Mouse (Mus musculus): Measurements from ENCODE around the gene A4gnt. TPM values are rescaled to one million over a fixed set of nuclear protein-coding genes. Genes with fewer than 3 reads are reported as not detected.

A4gnt gene
- polyA plus RNA-seq, 1 experiment from 2014 or later = not detected

DNA sequence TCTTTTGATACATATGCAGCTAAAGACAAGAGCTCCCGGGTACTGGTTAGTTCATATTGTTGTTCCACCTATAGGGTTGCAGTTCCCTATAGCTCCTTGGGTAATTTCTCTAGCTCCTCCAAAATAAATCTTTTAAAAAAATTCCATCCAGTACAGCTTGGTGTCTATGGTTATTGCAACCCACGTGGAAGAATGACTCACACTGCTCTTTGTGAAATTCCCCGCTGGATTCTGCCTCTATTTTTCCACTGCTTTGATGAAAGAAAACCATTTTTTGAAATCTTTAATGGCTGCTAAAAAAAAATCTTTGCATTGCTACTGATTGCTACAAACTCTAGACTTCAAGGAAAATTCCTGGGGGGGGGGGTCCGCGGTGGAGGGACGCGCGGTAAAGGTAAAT lies 7.4 kb downstream of the A4gnt start:
- Histone ChIP-seq H3K4me2 (no peak overlapping the region), H3K4me3 (no peak overlapping the region), H3K36me3 (no peaks in the 10 kb centered on the region), H3K9ac (no peak overlapping the region), H3K27me3 (no peaks in the 10 kb centered on the region), H3K27ac (no peak overlapping the region), H3K4me1 (no peaks in the 10 kb centered on the region), H3K9me3 (no peaks in the 10 kb centered on the region)
- ATAC-seq (ENCODE audit: insufficient number of reproducible peaks, insufficient read depth, low FRiP score, low TSS enrichment, low read depth) = no peak
- WGBS = 92% methylated on average over 8 of the region's 8 CpGs

DNA sequence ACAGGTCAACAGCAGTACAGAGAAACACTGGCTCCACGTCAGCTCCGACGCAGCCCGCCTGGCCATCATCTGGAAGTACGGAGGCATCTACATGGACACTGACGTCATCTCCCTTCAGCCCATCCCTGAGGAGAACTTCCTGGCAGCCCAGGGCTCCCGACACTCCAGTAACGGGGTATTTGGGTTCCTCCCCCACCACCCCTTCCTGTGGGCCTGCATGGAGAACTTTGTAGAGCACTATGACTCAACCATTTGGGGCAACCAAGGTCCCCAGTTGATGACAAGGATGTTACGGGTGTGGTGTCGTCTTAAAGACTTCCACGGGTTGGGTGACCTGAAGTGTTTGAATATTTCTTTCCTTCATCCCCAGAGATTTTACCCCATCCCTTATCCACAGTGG lies 7.9 kb downstream of the A4gnt start:
- Histone ChIP-seq H3K4me3 (no peak overlapping the region), H3K36me3 (no peaks in the 10 kb centered on the region), H3K27ac (no peak overlapping the region), H3K27me3 (no peaks in the 10 kb centered on the region), H3K4me1 (no peaks in the 10 kb centered on the region), H3K9ac (no peak overlapping the region), H3K9me3 (no peaks in the 10 kb centered on the region), H3K4me2 (no peak overlapping the region)
- no peak for ATAC-seq (ENCODE audit: insufficient number of reproducible peaks, insufficient read depth, low FRiP score, low TSS enrichment, low read depth)
- 86% methylated on average over 11 of the region's 11 CpGs for WGBS

GRCm38 (mm10) chr9:99622034-99622433 lies 9.7 kb downstream of the A4gnt start:
- H3K4me2 ChIP-seq = no peak overlapping the region
- no peak for ATAC-seq (ENCODE audit: insufficient number of reproducible peaks, insufficient read depth, low FRiP score, low TSS enrichment, low read depth)
- no peaks in the 10 kb centered on the region for H3K4me1 ChIP-seq
- no peak overlapping the region for H3K9ac ChIP-seq
- H3K27me3 ChIP-seq = no peaks in the 10 kb centered on the region
- no peak overlapping the region for H3K4me3 ChIP-seq
- H3K9me3 ChIP-seq = no peaks in the 10 kb centered on the region
- no peak overlapping the region for H3K27ac ChIP-seq
- H3K36me3 ChIP-seq = no peaks in the 10 kb centered on the region
- WGBS = 74% methylated on average over 1 of the region's 1 CpGs

GRCm38 (mm10) chr9:99622966-99623365 lies 10.7 kb downstream of the A4gnt start:
- 47% methylated on average over 2 of the region's 2 CpGs for WGBS
- Histone ChIP-seq H3K4me2 (no peak overlapping the region), H3K4me1 (no peaks in the 10 kb centered on the region), H3K9me3 (no peaks in the 10 kb centered on the region), H3K9ac (no peak overlapping the region), H3K36me3 (no peaks in the 10 kb centered on the region), H3K4me3 (no peak overlapping the region), H3K27me3 (no peaks in the 10 kb centered on the region), H3K27ac (no peak overlapping the region)
- no peak for ATAC-seq (ENCODE audit: insufficient number of reproducible peaks, insufficient read depth, low FRiP score, low TSS enrichment, low read depth)

GRCm38 (mm10) chr9:99624117-99624516 lies 11.8 kb downstream of the A4gnt start:
- H3K27ac ChIP-seq = no peak overlapping the region
- no peaks in the 10 kb centered on the region for H3K9me3 ChIP-seq
- no peak for ATAC-seq (ENCODE audit: insufficient number of reproducible peaks, insufficient read depth, low FRiP score, low TSS enrichment, low read depth)
- no peak overlapping the region for H3K9ac ChIP-seq
- no peak overlapping the region for H3K4me2 ChIP-seq
- peaks cover 8% of the 10 kb centered on the region for H3K4me1 ChIP-seq
- no peaks in the 10 kb centered on the region for H3K36me3 ChIP-seq
- 78% methylated on average over 6 of the region's 6 CpGs for WGBS
- H3K27me3 ChIP-seq = no peaks in the 10 kb centered on the region
- no peak overlapping the region for H3K4me3 ChIP-seq

GRCm38 (mm10) chr9:99628581-99628980 lies 16.3 kb downstream of the A4gnt start:
- WGBS = 55% methylated on average over 4 of the region's 4 CpGs
- Histone ChIP-seq H3K4me2 (peak overlapping the region; percentile 84; the same call in 1 of the 2 replicates), H3K4me3 (no peak overlapping the region), H3K27me3 (no peaks in the 10 kb centered on the region), H3K36me3 (peaks cover 13% of the 10 kb centered on the region; the same call in 1 of the 2 replicates), H3K9ac (peak overlapping the region; percentile 84; the same call in 1 of the 2 replicates), H3K4me1 (peaks cover 34% of the 10 kb centered on the region), H3K27ac (peak overlapping the region; percentile 98; the same call in 1 of the 2 replicates), H3K9me3 (no peaks in the 10 kb centered on the region)
- ATAC-seq (ENCODE audit: insufficient number of reproducible peaks, insufficient read depth, low FRiP score, low TSS enrichment, low read depth) = no peak

DNA sequence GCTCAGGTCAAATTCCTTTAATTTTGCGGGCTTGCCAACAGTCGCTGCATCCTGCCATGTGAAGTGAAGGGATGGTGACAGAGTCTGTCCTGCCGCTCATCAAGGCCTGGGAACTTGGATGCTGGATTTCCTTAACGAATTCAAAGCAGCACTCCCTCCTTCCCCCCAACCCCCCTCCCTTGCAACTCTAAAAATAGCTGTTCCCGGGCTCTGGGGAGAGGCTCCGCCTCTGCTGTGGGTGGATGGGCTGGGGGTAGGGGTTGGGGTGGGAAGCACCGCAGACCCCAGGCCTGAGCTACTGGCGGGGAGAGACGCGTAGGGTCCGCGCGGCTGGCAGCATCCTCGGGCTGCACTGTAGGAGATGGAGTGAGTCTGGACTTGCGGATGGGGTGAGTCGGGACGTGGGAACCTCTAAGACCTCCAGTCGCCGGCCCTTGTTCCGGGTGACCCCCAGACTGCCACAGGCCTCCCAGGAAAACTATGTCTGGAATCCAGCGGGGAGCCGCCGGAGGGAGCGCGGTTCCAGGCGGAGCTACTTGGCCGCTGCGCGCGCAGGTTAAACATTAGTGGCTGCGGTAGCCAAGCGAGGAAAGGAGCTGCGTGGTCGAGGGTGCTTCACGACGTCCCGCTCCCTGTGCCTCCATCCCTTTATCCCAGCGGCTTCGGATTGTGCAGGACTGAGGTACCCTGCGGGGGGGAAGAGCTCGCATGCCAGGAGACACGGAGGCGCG lies 17.1 kb downstream of the A4gnt start, which contains the start of gene Dzip1l:
Gene Dzip1l (plus strand): TSS at position 216 of the 731 bp plus-strand sequence.
- under 1% methylated on average over 44 of the region's 44 CpGs for WGBS
- peak within 1 kb of the TSS; percentile 84 for H3K9ac ChIP-seq
- peak; percentile 87 for ATAC-seq (ENCODE audit: insufficient number of reproducible peaks, insufficient read depth, low FRiP score, low TSS enrichment, low read depth)
- H3K4me3 ChIP-seq = peak within 1 kb of the TSS; percentile 67
- peaks cover 22% of the 10 kb centered on the region for H3K36me3 ChIP-seq
- H3K27ac ChIP-seq = peak within 1 kb of the TSS; percentile 98
- H3K27me3 ChIP-seq = no peaks in the 10 kb centered on the region
- no peaks in the 10 kb centered on the region for H3K9me3 ChIP-seq
- H3K4me1 ChIP-seq = peaks cover 34% of the 10 kb centered on the region
- H3K4me2 ChIP-seq = peak within 1 kb of the TSS; percentile 84

GRCm38 (mm10) chr9:99630071-99630470 lies 17.8 kb downstream of the A4gnt start:
- Histone ChIP-seq H3K36me3 (peaks cover 28% of the 10 kb centered on the region), H3K27ac (peak overlapping the region; percentile 98), H3K9ac (peak overlapping the region; percentile 84), H3K27me3 (no peaks in the 10 kb centered on the region), H3K4me3 (peak overlapping the region; percentile 67), H3K9me3 (no peaks in the 10 kb centered on the region), H3K4me1 (peaks cover 34% of the 10 kb centered on the region), H3K4me2 (peak overlapping the region; percentile 84)
- WGBS = under 1% methylated on average over 11 of the region's 11 CpGs
- no peak for ATAC-seq (ENCODE audit: insufficient number of reproducible peaks, insufficient read depth, low FRiP score, low TSS enrichment, low read depth)

DNA sequence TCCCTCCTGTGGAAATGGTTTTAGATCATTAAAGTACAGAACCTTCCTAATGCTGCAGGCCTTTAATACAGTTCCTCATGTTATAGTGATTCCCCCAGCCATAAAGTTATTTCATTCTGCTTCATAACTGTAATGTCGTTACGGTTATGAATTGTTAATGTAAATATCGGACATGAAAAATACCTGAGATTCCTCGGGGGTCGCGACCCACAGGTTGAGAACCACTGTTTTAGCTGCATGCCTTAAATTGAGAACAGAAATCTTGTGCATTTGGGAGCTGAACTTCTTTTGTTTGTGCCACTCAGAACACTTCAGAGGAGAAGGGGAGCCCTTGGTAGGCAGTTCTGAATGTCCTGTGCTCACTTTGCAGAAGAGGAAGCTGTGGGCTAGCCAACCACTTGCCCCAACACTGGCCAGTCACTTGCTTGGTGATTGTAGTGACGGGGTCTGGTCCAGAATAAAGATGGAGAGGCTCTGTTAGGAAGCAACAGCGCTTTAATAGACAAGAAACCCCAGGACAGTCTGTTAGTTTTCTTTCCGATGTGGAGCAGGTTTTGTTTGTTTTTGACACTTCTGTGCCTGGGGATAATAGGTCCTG lies 18.3 kb downstream of the A4gnt start:
- H3K9ac ChIP-seq = peak overlapping the region; percentile 84
- WGBS = 39% methylated on average over 9 of the region's 9 CpGs
- peak overlapping the region; percentile 84 for H3K4me2 ChIP-seq
- peaks cover 33% of the 10 kb centered on the region for H3K36me3 ChIP-seq
- peaks cover 34% of the 10 kb centered on the region for H3K4me1 ChIP-seq
- peak overlapping the region; percentile 98 for H3K27ac ChIP-seq
- H3K4me3 ChIP-seq = peak overlapping the region; percentile 67
- no peak for ATAC-seq (ENCODE audit: insufficient number of reproducible peaks, insufficient read depth, low FRiP score, low TSS enrichment, low read depth)
- H3K9me3 ChIP-seq = no peaks in the 10 kb centered on the region
- no peaks in the 10 kb centered on the region for H3K27me3 ChIP-seq

DNA sequence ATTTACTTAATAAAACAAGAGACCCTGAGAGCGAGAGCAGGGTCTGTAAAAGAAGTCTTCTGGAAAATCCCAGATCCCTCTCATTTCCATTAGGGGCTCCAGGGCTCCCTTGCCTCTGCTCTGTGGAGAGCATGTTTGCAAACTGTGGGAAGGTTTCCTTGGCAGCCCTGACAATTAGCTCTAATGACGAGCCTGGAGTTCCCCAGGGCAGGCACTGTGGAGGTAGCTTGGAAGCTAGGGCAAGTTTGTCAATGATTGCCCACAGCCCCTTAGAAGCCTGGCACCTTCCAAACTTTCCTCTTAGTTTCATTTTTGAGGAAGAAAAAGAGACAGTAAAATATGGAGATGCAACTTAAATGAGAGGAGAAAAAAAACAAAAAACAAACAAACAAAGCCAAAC lies 19.5 kb downstream of the A4gnt start:
- H3K4me2 ChIP-seq = peak overlapping the region; percentile 84

DNA sequence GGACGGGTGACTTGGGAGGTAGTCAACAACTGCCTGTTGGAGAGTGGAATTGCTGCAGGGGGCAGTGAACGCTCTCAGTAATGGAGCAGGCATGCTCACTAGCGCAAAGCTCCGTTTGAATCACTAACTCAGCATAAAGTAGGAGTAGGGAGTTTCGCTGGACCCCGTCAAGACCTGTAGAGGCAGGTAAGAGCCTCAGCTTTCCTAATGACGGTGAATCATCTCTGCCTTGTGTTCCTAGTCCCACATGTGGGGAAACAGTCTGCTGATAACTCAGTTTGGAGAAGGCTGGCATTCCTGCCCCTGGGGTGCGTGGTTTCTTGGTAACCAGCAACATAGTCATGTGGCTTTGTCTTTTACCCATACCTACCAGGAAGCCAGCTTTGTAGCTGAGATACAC lies 20.0 kb downstream of the A4gnt start:
- H3K9me3 ChIP-seq = no peaks in the 10 kb centered on the region
- H3K4me3 ChIP-seq = 0 out of 2 replicates have a peak overlapping the region, but pooled peaks have one; percentile 12
- no peak for ATAC-seq (ENCODE audit: insufficient number of reproducible peaks, insufficient read depth, low FRiP score, low TSS enrichment, low read depth)
- peaks cover 34% of the 10 kb centered on the region for H3K4me1 ChIP-seq
- peak overlapping the region; percentile 84 for H3K4me2 ChIP-seq
- peaks cover 50% of the 10 kb centered on the region for H3K36me3 ChIP-seq
- no peaks in the 10 kb centered on the region for H3K27me3 ChIP-seq
- peak overlapping the region; percentile 23; the same call in 1 of the 2 replicates for H3K27ac ChIP-seq
- peak overlapping the region; percentile 2; the same call in 1 of the 2 replicates for H3K9ac ChIP-seq
- WGBS = 42% methylated on average over 8 of the region's 8 CpGs

More for the DNA sequence above, 19.5 kb downstream of the A4gnt start:
- H3K27ac ChIP-seq = peak overlapping the region; percentile 39; the same call in 1 of the 2 replicates
- H3K36me3 ChIP-seq = peaks cover 45% of the 10 kb centered on the region
- peaks cover 34% of the 10 kb centered on the region for H3K4me1 ChIP-seq
- ATAC-seq (ENCODE audit: insufficient number of reproducible peaks, insufficient read depth, low FRiP score, low TSS enrichment, low read depth) = no peak
- peak overlapping the region; percentile 49; the same call in 1 of the 2 replicates for H3K9ac ChIP-seq
- peak overlapping the region; percentile 12; the same call in 1 of the 2 replicates for H3K4me3 ChIP-seq
- no peaks in the 10 kb centered on the region for H3K9me3 ChIP-seq
- H3K27me3 ChIP-seq = no peaks in the 10 kb centered on the region
- WGBS = 31% methylated on average over 2 of the region's 2 CpGs

GRCm38 (mm10) chr9:99636776-99637175 lies 24.5 kb downstream of the A4gnt start:
- Histone ChIP-seq H3K27me3 (no peaks in the 10 kb centered on the region), H3K27ac (no peak overlapping the region), H3K36me3 (peaks cover 85% of the 10 kb centered on the region), H3K4me3 (no peak overlapping the region), H3K9me3 (no peaks in the 10 kb centered on the region), H3K9ac (no peak overlapping the region), H3K4me1 (peaks cover 14% of the 10 kb centered on the region), H3K4me2 (no peak overlapping the region)
- ATAC-seq (ENCODE audit: insufficient number of reproducible peaks, insufficient read depth, low FRiP score, low TSS enrichment, low read depth) = no peak
- WGBS = 74% methylated on average over 1 of the region's 1 CpGs

All from embryonic facial prominence, embryonic 13.5 days (tissue).